Mouse (Mus musculus) limb, embryonic 15.5 days (tissue): ENCODE data around the gene Fam135a. TPM values are rescaled to one million over a fixed set of nuclear protein-coding genes. Genes with fewer than 3 reads are reported as not detected.
A peak's percentile ranks its signal among the peaks of the same experiment; 100 is the strongest.

ENCODE experiments used
- ATAC-seq: fragments of 200-750 bp; cut with Nextera tagmentation; 2 replicates; pipeline ENCODE4 v1.8.0; 2017; ENCODE audit warnings: low read depth, moderate TSS enrichment; ENCODE audit not compliant: insufficient number of reproducible peaks, low FRiP score, low TSS enrichment
- H3K27ac ChIP-seq: fragments of 300-500 bp; sonication (generic); 2 replicates; pipeline ENCODE4 v1.5.1; 2015; ENCODE audit warnings: moderate library complexity, mild to moderate bottlenecking, inconsistent platforms
- H3K27me3 ChIP-seq: fragments of 300-500 bp; sonication (generic); 2 replicates; pipeline ENCODE4 v1.6.1; 2015; ENCODE audit warnings: inconsistent platforms
- H3K36me3 ChIP-seq: fragments of 300-500 bp; sonication (generic); 2 replicates; pipeline ENCODE4 v1.6.1; 2015; ENCODE audit warnings: inconsistent platforms
- H3K4me1 ChIP-seq: fragments of 300-500 bp; sonication (generic); 2 replicates; pipeline ENCODE4 v1.6.1; 2015; ENCODE audit warnings: inconsistent platforms
- H3K4me2 ChIP-seq: fragments of 300-500 bp; sonication (generic); 2 replicates; pipeline ENCODE4 v1.6.1; 2015; ENCODE audit warnings: mild to moderate bottlenecking, inconsistent platforms
- H3K4me3 ChIP-seq: fragments of 300-500 bp; sonication (generic); 2 replicates; pipeline ENCODE4 v1.5.1; 2015; ENCODE audit warnings: mild to moderate bottlenecking, inconsistent platforms
- H3K9ac ChIP-seq: fragments of 300-500 bp; sonication (generic); 2 replicates; pipeline ENCODE4 v1.6.1; 2015; ENCODE audit warnings: inconsistent platforms
- H3K9me3 ChIP-seq: fragments of 300-500 bp; sonication (generic); 2 replicates; pipeline ENCODE4 v1.6.1; 2016; ENCODE audit warnings: inconsistent platforms
- WGBS: fragments of 180-500 bp; shearing (Covaris S2); methylation state at CpG from one replicate; pipeline ENCODE4 v1.1.7; 2015; 5-methylcytosine and 5-hydroxymethylcytosine counted together
- polyA plus RNA-seq: library from polyadenylated mRNA; unstranded; fragments of >200 nt; fragmentation: Nextera tagmentation; extraction: Ambion mirVana; gene quantifications from 2 replicates; pipeline ENCODE4 v1.2.1, GENCODE M21; 2015

The Fam135a gene
- polyA plus RNA-seq, 1 experiment from 2014 or later, result 34.4 TPM

DNA sequence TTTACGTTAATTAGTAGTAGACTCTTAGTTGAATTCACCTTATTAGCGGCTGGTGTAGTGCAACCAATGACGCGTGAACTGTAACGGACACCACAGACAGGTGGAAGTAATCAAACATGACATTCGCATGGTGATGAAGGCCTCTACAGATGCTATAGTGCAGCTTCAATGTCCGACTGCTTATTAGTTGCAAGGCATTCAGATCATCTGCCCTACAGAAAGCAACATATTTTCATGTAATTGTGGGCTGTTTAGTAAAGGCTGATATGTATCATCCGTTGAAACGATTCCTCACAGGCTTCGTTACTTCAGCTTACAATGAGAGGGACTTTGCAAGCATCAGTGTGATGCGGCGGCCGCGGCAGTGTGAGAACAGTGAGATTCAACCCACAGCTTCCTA is 44.4 kb downstream of the Fam135a start:
- Histone ChIP-seq H3K4me3 (no peak overlapping the region), H3K9me3 (no peaks in the 10 kb centered on the region), H3K9ac (no peak overlapping the region), H3K4me2 (no peak overlapping the region), H3K27ac (no peak overlapping the region), H3K27me3 (no peaks in the 10 kb centered on the region), H3K4me1 (no peaks in the 10 kb centered on the region), H3K36me3 (peaks cover 21% of the 10 kb centered on the region; the same call in 1 of the 2 replicates)
- ATAC-seq, result no peak
- WGBS, result 92% methylated on average over 14 of the region's 14 CpGs

- no peak overlapping the region for H3K4me3 ChIP-seq
- no peaks in the 10 kb centered on the region for H3K27me3 ChIP-seq
- no peaks in the 10 kb centered on the region for H3K4me1 ChIP-seq
- no peak overlapping the region for H3K4me2 ChIP-seq
- H3K9me3 ChIP-seq, result no peaks in the 10 kb centered on the region
- H3K36me3 ChIP-seq, result peaks cover 17% of the 10 kb centered on the region; the same call in 1 of the 2 replicates
- no peak for ATAC-seq
- 72% methylated on average over 6 of the region's 6 CpGs for WGBS
- H3K9ac ChIP-seq, result no peak overlapping the region
- H3K27ac ChIP-seq, result no peak overlapping the region
Observed at GRCm38 (mm10) chr1:24046730-24047510, 53.2 kb downstream of the Fam135a start.

DNA sequence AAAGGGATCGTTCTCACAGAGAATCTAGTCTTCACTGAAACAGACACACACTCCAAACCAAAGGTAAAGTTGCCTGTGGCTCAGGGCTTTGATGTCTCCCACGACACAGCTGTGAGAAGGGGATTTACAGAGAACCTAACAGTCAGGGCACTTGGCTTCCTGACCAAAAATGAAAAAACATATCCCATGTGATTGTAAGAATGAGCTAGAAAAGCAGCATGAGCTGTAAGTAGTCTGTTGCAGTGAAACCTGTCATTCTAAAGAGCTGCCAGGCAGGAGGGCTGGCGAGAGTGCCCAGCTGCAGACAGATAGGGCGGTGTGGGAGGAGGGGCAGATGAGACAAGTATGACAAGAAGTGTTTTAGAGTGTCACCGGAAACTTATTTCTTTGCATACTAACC is 54.5 kb downstream of the Fam135a start:
- Histone ChIP-seq H3K9me3 (no peaks in the 10 kb centered on the region), H3K4me3 (no peak overlapping the region), H3K4me2 (no peak overlapping the region), H3K27me3 (no peaks in the 10 kb centered on the region), H3K9ac (no peak overlapping the region), H3K36me3 (peaks cover 9% of the 10 kb centered on the region; the same call in 1 of the 2 replicates), H3K4me1 (no peaks in the 10 kb centered on the region), H3K27ac (no peak overlapping the region)
- WGBS, result 71% methylated on average over 5 of the region's 5 CpGs
- no peak for ATAC-seq

DNA sequence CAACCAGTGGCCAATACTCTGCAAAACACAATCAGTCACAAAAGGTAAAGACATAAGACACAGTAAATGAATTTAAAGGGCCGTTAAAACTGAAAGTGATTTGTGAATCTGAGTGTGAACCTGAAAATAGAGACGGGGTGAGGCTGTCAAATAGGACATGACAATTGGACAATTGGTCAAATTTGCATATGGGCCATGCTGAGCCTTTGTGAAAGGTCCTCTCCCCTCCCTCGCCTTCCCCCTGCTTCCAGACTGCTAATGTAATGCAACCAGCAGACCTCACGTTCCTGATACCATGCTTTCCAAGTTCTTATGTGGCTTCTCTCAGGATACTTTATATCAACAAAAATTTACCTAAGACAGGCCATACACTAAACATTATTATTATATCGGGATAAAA is 57.1 kb downstream of the Fam135a start:
- WGBS, result 82% methylated on average over 5 of the region's 5 CpGs
- no peaks in the 10 kb centered on the region for H3K27me3 ChIP-seq
- no peak for ATAC-seq
- no peaks in the 10 kb centered on the region for H3K9me3 ChIP-seq
- no peak overlapping the region for H3K9ac ChIP-seq
- H3K36me3 ChIP-seq, result peaks cover 13% of the 10 kb centered on the region; the same call in 1 of the 2 replicates
- H3K4me3 ChIP-seq, result no peak overlapping the region
- no peak overlapping the region for H3K27ac ChIP-seq
- H3K4me1 ChIP-seq, result no peaks in the 10 kb centered on the region
- H3K4me2 ChIP-seq, result no peak overlapping the region

DNA sequence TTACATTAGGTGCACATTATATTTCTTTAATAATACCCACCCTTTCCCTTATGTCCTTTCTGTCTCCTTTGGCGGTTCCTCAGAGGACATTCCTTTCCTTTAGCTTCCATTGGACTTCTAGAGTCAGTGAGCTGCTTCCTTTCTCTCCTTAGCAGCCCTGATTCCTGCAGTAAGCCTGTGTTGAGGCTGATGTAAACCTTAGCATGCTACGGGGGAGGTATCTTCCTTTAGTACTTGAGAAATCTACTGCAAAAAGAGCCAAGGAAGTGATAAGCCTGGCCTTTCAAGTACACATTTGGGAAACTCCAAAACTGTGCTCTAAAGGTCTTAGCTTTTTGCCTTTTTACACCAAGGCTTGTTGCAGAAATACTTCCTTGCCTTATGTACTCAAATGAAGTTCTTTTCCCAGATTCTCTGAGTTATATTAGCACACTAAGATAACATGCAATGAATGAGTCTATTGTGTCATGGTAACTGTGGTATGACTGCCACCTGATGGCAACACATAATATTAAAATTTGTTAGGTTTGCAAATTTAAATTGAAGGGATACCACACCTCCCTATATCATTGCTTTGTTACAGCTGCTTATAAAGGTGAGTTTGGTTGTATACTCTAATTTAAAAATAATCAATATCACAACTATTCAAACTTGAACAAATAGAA is 66.2 kb downstream of the Fam135a start:
- WGBS, result 87% methylated on average over 2 of the region's 2 CpGs
- H3K4me3 ChIP-seq, result no peak overlapping the region
- no peaks in the 10 kb centered on the region for H3K9me3 ChIP-seq
- no peak overlapping the region for H3K27ac ChIP-seq
- H3K9ac ChIP-seq, result no peak overlapping the region
- no peaks in the 10 kb centered on the region for H3K27me3 ChIP-seq
- H3K4me2 ChIP-seq, result no peak overlapping the region
- peaks cover 12% of the 10 kb centered on the region; the same call in 1 of the 2 replicates for H3K36me3 ChIP-seq
- no peak for ATAC-seq
- H3K4me1 ChIP-seq, result no peaks in the 10 kb centered on the region

GRCm38 (mm10) chr1:24010821-24011220 is 89.3 kb downstream of the Fam135a start:
- Histone ChIP-seq H3K4me1 (no peaks in the 10 kb centered on the region), H3K4me3 (no peak overlapping the region), H3K9me3 (no peaks in the 10 kb centered on the region), H3K9ac (no peak overlapping the region), H3K27me3 (no peaks in the 10 kb centered on the region), H3K27ac (no peak overlapping the region), H3K36me3 (peaks cover 4% of the 10 kb centered on the region; the same call in 1 of the 2 replicates), H3K4me2 (no peak overlapping the region)
- 83% methylated on average over 6 of the region's 6 CpGs for WGBS
- no peak for ATAC-seq

DNA sequence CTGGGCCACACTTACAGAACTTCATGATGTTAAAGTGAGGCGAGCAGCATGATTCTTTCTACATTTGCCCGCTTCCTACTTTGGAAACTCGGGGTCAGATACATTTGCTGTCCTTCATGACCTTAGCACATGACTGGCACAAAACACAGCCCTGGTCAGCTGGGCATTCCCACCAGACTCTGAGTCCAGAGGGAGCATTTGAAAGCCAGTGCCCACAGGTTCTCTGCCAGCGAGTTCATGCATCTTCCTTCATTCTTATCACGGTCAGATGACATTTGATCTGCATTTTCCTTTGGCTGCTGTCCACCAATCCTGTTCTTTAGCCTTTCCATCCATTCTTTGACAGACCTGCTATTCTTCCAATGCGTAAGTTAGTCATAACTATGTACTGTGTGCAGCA is 90.1 kb downstream of the Fam135a start:
- Histone ChIP-seq H3K27ac (no peak overlapping the region), H3K4me2 (no peak overlapping the region), H3K27me3 (no peaks in the 10 kb centered on the region), H3K36me3 (peaks cover 4% of the 10 kb centered on the region; the same call in 1 of the 2 replicates), H3K4me3 (no peak overlapping the region), H3K9me3 (no peaks in the 10 kb centered on the region), H3K4me1 (no peaks in the 10 kb centered on the region), H3K9ac (no peak overlapping the region)
- WGBS, result 88% methylated on average over 6 of the region's 6 CpGs
- ATAC-seq, result no peak

DNA sequence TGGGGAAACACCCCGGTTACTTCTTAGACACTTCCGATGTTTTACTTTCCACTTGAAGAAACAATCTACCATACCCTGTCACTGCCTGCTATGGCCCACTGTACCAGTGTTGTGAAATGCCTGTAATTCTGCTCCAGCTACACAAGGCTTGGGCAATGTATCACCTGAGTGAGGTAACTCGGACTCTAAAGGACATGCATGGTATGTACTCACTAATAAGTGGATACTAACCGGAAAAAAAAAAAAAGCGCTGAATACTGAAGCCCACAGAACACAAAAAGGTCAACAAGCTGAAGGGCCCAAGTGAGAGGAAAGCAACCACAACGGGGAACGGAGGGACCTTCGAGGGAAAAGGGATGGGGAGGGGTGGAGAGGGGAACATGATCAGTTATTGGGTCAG is 92.5 kb downstream of the Fam135a start:
- Histone ChIP-seq H3K4me1 (peaks cover 4% of the 10 kb centered on the region; the same call in 1 of the 2 replicates), H3K4me3 (no peak overlapping the region), H3K9ac (no peak overlapping the region), H3K36me3 (peaks cover 4% of the 10 kb centered on the region; the same call in 1 of the 2 replicates), H3K27me3 (no peaks in the 10 kb centered on the region), H3K27ac (no peak overlapping the region), H3K9me3 (no peaks in the 10 kb centered on the region), H3K4me2 (no peak overlapping the region)
- 84% methylated on average over 8 of the region's 8 CpGs for WGBS
- ATAC-seq, result no peak

GRCm38 (mm10) chr1:24005070-24005804 is 94.9 kb downstream of the Fam135a start, which contains the start of gene Sdhaf4:
TSS of gene Sdhaf4 (minus strand) at chr1:24005656.
- H3K4me1 ChIP-seq, result peaks cover 4% of the 10 kb centered on the region; the same call in 1 of the 2 replicates
- peak within 1 kb of the TSS; percentile 77 for H3K9ac ChIP-seq
- H3K36me3 ChIP-seq, result peaks cover 17% of the 10 kb centered on the region; the same call in 1 of the 2 replicates
- H3K27me3 ChIP-seq, result no peaks in the 10 kb centered on the region
- WGBS, result under 1% methylated on average over 47 of the region's 47 CpGs
- H3K4me3 ChIP-seq, result peak within 1 kb of the TSS; percentile 68
- peak within 1 kb of the TSS; percentile 50 for H3K4me2 ChIP-seq
- peak within 1 kb of the TSS; percentile 90 for H3K27ac ChIP-seq
- H3K9me3 ChIP-seq, result no peaks in the 10 kb centered on the region
- peak; percentile 94 for ATAC-seq

DNA sequence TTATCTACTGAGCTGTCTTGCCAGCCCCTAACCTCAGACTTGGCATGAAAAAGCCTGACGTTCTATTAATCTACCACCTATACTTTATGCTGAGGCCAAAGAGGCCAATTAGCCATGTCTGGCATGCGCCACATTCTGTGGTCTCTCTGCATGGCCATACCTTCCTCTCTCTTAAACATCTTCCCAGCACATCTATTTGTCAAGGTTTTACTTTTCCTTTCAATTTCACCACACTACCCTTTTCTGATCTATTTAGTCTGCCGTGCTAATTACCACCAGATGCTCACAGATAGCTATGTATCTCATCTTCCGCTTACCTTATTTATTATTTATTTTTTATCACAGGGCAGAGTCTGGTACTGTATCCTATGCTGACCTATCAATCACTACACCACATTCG is 100.8 kb downstream of the Fam135a start:
- WGBS, result 90% methylated on average over 5 of the region's 5 CpGs
- no peak for ATAC-seq
- Histone ChIP-seq H3K4me3 (no peak overlapping the region), H3K4me1 (peaks cover under 1% of the 10 kb centered on the region; the same call in 1 of the 2 replicates), H3K27me3 (no peaks in the 10 kb centered on the region), H3K36me3 (peaks cover 41% of the 10 kb centered on the region), H3K27ac (no peak overlapping the region), H3K4me2 (no peak overlapping the region), H3K9me3 (no peaks in the 10 kb centered on the region), H3K9ac (no peak overlapping the region)

DNA sequence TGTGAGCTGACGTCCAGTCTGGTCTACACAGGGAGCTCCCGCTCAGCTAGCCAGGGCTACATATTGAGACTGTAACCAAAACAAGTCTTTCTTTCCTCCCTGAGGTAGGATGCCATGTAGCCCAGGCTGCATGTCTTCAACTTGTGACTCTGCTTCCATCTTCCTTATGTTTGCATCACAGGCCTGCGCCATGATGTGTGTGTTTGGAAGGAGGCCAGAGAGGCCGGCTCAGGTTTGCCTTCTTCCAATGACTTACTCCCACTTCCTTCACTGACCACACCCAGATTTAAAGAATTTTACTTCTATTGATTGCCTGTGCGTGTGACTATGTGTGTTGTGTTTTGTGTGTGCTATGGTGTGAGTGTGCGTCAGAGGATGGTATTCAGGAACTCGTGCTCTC is 101.3 kb downstream of the Fam135a start:
- no peak for ATAC-seq
- H3K4me1 ChIP-seq, result no peaks in the 10 kb centered on the region
- no peak overlapping the region for H3K9ac ChIP-seq
- H3K27me3 ChIP-seq, result no peaks in the 10 kb centered on the region
- WGBS, result 96% methylated on average over 7 of the region's 7 CpGs
- no peaks in the 10 kb centered on the region for H3K9me3 ChIP-seq
- H3K36me3 ChIP-seq, result peaks cover 41% of the 10 kb centered on the region
- no peak overlapping the region for H3K27ac ChIP-seq
- H3K4me3 ChIP-seq, result no peak overlapping the region
- H3K4me2 ChIP-seq, result no peak overlapping the region
